Mouse (Mus musculus) T-helper 2 cell (primary cell): ENCODE measurements at regions not wholly inside any gene's neighbourhood (a gene's known extent, or its start where the extent isn't known, plus 50 kb on each side); places are given as distances from the start of the nearest gene placed in this dataset.
"Not testable (repeated sequence)": the region's sequence is repeated elsewhere in the genome, so short reads cannot be mapped to it uniquely, and the experiment has no call there.

Source experiments
- in situ Hi-C: fragments of 300-600 bp; cut with MboI, MseI; formaldehyde crosslinking; loops from one replicate; pipeline ENCODE4 v1.15.1; 2025; ENCODE audit warnings: high pct_unique_total_duplicates

GRCm38 (mm10) chr12:106308291-106308955 lies 298.4 kb downstream of the Vrk1 start:
- in situ Hi-C loops = no loop called here

GRCm38 (mm10) chr12:106308956-106309610 lies 299.1 kb downstream of the Vrk1 start:
- in situ Hi-C loops = no loop called here

- in situ Hi-C loops = no loop called here
Measured at GRCm38 (mm10) chr12:106310171-106310570, 300.1 kb downstream of the Vrk1 start.

- in situ Hi-C loops = no loop called here
Measured at GRCm38 (mm10) chr12:106310585-106311319, 300.7 kb downstream of the Vrk1 start.

- in situ Hi-C loops = no loop called here
Measured at GRCm38 (mm10) chr12:106311320-106311825, 301.3 kb downstream of the Vrk1 start.

GRCm38 (mm10) chr12:106311831-106312600 lies 302.0 kb downstream of the Vrk1 start:
- in situ Hi-C loops = no loop called here

- in situ Hi-C loops = no loop called here
Measured at GRCm38 (mm10) chr12:106317738-106318137, 307.7 kb downstream of the Vrk1 start.

- in situ Hi-C loops = no loop called here
Measured at GRCm38 (mm10) chr12:106321511-106321910, 311.5 kb downstream of the Vrk1 start.

- in situ Hi-C loops = no loop called here
Measured at GRCm38 (mm10) chr12:106326611-106327010, 316.6 kb downstream of the Vrk1 start.

- in situ Hi-C loops = no loop called here
Measured at GRCm38 (mm10) chr12:106327351-106327750, 317.3 kb downstream of the Vrk1 start.

- in situ Hi-C loops = no loop called here
Measured at GRCm38 (mm10) chr12:106357867-106358266, 347.8 kb downstream of the Vrk1 start.

GRCm38 (mm10) chr12:106361646-106362045 lies 351.6 kb downstream of the Vrk1 start:
- in situ Hi-C loops = not testable (repeated sequence)

- in situ Hi-C loops = no loop called here
Measured at GRCm38 (mm10) chr12:106374840-106375375, 364.9 kb downstream of the Vrk1 start.

- in situ Hi-C loops = no loop called here
Measured at GRCm38 (mm10) chr12:106375886-106376285, 365.9 kb downstream of the Vrk1 start.

- in situ Hi-C loops = no loop called here
Measured at GRCm38 (mm10) chr12:106376783-106377182, 366.8 kb downstream of the Vrk1 start.

- in situ Hi-C loops = no loop called here
Measured at GRCm38 (mm10) chr12:106377281-106377680, 367.3 kb downstream of the Vrk1 start.

GRCm38 (mm10) chr12:106377761-106378160 lies 367.7 kb downstream of the Vrk1 start:
- in situ Hi-C loops = no loop called here

- in situ Hi-C loops = no loop called here
Measured at GRCm38 (mm10) chr12:106378303-106379075, 368.5 kb downstream of the Vrk1 start.

GRCm38 (mm10) chr12:106379151-106379594 lies 369.1 kb downstream of the Vrk1 start:
- in situ Hi-C loops = no loop called here

GRCm38 (mm10) chr12:106379779-106380178 lies 369.8 kb downstream of the Vrk1 start:
- in situ Hi-C loops = no loop called here

- in situ Hi-C loops = no loop called here
Measured at GRCm38 (mm10) chr12:106381821-106382220, 371.8 kb downstream of the Vrk1 start.
